Mouse (Mus musculus) heart, postnatal 0 days (tissue): ENCODE results near the gene Cntn2. TPM values are rescaled to one million over a fixed set of nuclear protein-coding genes. Genes with fewer than 3 reads are reported as not detected.

Source experiments
- ATAC-seq: fragments of 200-750 bp; cut with Nextera tagmentation; 2 replicates; pipeline ENCODE4 v1.8.0; 2017; ENCODE audit warnings: low read depth, moderate number of reproducible peaks, moderate library complexity; ENCODE audit not compliant: insufficient read depth
- DNase-seq: peaks from one replicate; pipeline ENCODE4 v3.0.0-alpha.2; 2016; ENCODE audit warnings: low spot score
- H3K27ac ChIP-seq: fragments of 300-500 bp; sonication (generic); 2 replicates; pipeline ENCODE4 v1.5.1; 2014; ENCODE audit warnings: low read depth, mild to moderate bottlenecking
- H3K27me3 ChIP-seq: fragments of 300-500 bp; sonication (generic); 2 replicates; pipeline ENCODE4 v1.6.1; 2014; ENCODE audit warnings: low read length, mixed read lengths; ENCODE audit not compliant: control insufficient read depth, insufficient read depth
- H3K36me3 ChIP-seq: fragments of 300-500 bp; sonication (generic); replicated peaks from 2 replicates; pipeline ENCODE4 v1.6.1; 2014; ENCODE audit warnings: low read length, mixed read lengths; ENCODE audit not compliant: control insufficient read depth, insufficient read depth
- H3K4me1 ChIP-seq: fragments of 300-500 bp; sonication (generic); 2 replicates; pipeline ENCODE4 v1.6.1; 2014; ENCODE audit warnings: antibody characterized with exemption; ENCODE audit not compliant: control insufficient read depth, insufficient read depth
- H3K4me2 ChIP-seq: fragments of 300-500 bp; sonication (generic); 2 replicates; pipeline ENCODE4 v1.6.1; 2014; ENCODE audit warnings: low read depth, mild to moderate bottlenecking, low read length, moderate library complexity
- H3K4me3 ChIP-seq: fragments of 300-500 bp; sonication (generic); 2 replicates; pipeline ENCODE4 v1.5.1; 2014; ENCODE audit warnings: low read depth, low read length
- H3K9ac ChIP-seq: fragments of 300-500 bp; sonication (generic); replicated peaks from 2 replicates; pipeline ENCODE4 v1.6.1; 2014; ENCODE audit warnings: low read depth, low read length, mixed read lengths
- H3K9me3 ChIP-seq: fragments of 300-500 bp; sonication (generic); replicated peaks from 2 replicates; pipeline ENCODE4 v1.6.1; 2016; ENCODE audit warnings: low read length; ENCODE audit not compliant: control insufficient read depth
- CTCF ChIP-seq: IDR thresholded peaks from 2 replicates; pipeline ENCODE4 v1.5.1; 2016; ENCODE audit warnings: antibody characterized with exemption, control low read depth, low read depth
- EP300 ChIP-seq: IDR thresholded peaks from 2 replicates; pipeline ENCODE4 v1.6.1; 2016; ENCODE audit warnings: antibody characterized with exemption, low read depth
- WGBS: fragments of 180-500 bp; shearing (Covaris S2); extraction: QIAGEN DNeasy Blood & Tissue Kit; methylation state at CpG from one replicate; pipeline ENCODE4 v1.1.7; 2014; 5-methylcytosine and 5-hydroxymethylcytosine counted together
- polyA plus RNA-seq: library from polyadenylated mRNA; unstranded; fragments of >200 nt; fragmentation: Nextera tagmentation; extraction: Ambion mirVana; gene quantifications from 2 replicates; pipeline ENCODE4 v1.2.1, GENCODE M21; 2015
- total RNA-seq: library from RNA; depleted of rRNA; stranded (reverse); fragments of >200 nt; gene quantifications from 2 replicates; pipeline ENCODE4 v1.2.3, GENCODE M21; 2014; ENCODE audit warnings: low replicate concordance; rRNA removed

The Cntn2 gene
- total and polyA plus RNA-seq, 2 experiments from 2014 or later = 1.0 to 4.4 TPM

- no peak for ATAC-seq
- TF ChIP-seq EP300 = no peak
- TF ChIP-seq CTCF = no peak
- no peak overlapping the region for H3K4me3 ChIP-seq
- no peak overlapping the region for H3K27ac ChIP-seq
- no peak overlapping the region for H3K9ac ChIP-seq
- no peak for DNase-seq
- H3K4me2 ChIP-seq = no peak overlapping the region
- 0 out of 2 replicates have a peak, but pooled peaks cover 5% of the 10 kb centered on the region for H3K4me1 ChIP-seq
- H3K36me3 ChIP-seq = peaks cover 50% of the 10 kb centered on the region
- H3K27me3 ChIP-seq = no peaks in the 10 kb centered on the region
- H3K9me3 ChIP-seq = no peaks in the 10 kb centered on the region
- 73% methylated on average over 5 of the region's 5 CpGs for WGBS
Measured at GRCm38 (mm10) chr1:132464651-132465050, 78.4 kb downstream of the Cntn2 start.

Other genes with a start within 250 kb of the Cntn2 start
- 0.12 and 2.3 TPM in 2 replicates for gene Klhdc8a, start 244.6 kb downstream of the Cntn2 start, total RNA-seq
- 0.68 and 0.95 TPM in 2 replicates for gene Klhdc8a, start 244.6 kb downstream of the Cntn2 start, polyA plus RNA-seq
- 0.76 and 2.6 TPM in 2 replicates for gene Nuak2, start 227.1 kb downstream of the Cntn2 start, total RNA-seq
- 2.0 and 2.2 TPM in 2 replicates for gene Nuak2, start 227.1 kb downstream of the Cntn2 start, polyA plus RNA-seq
- 19.9 and 20.4 TPM in 2 replicates for gene Tmcc2, start 152.0 kb downstream of the Cntn2 start, total RNA-seq
- 4.6 and 6.5 TPM in 2 replicates for gene Tmcc2, start 152.0 kb downstream of the Cntn2 start, polyA plus RNA-seq
- gene Dstyk, start 125.7 kb downstream of the Cntn2 start, total RNA-seq = 6.7 and 37.6 TPM in 2 replicates
- gene Dstyk, start 125.7 kb downstream of the Cntn2 start, polyA plus RNA-seq = 6.3 and 6.7 TPM in 2 replicates
- 21.6 and 35.3 TPM in 2 replicates for gene Rbbp5, start 65.9 kb downstream of the Cntn2 start, total RNA-seq
- gene Rbbp5, start 65.9 kb downstream of the Cntn2 start, polyA plus RNA-seq = 15.8 and 17.8 TPM in 2 replicates
- 0.23 and 3.5 TPM in 2 replicates for gene Tmem81, start 37.0 kb downstream of the Cntn2 start, total RNA-seq
- gene Tmem81, start 37.0 kb downstream of the Cntn2 start, polyA plus RNA-seq = 0.20 and 0.51 TPM in 2 replicates
- gene Nfasc, start 198.5 kb upstream of the Cntn2 start, total RNA-seq = 0.04 and 0.08 TPM in 2 replicates
- gene Nfasc, start 198.5 kb upstream of the Cntn2 start, polyA plus RNA-seq = 0.11 and 0.22 TPM in 2 replicates